ENCODE assay signal across 12 mouse cellular contexts in genomic region chr17:73962628-73963043, GRCm38 (mm10). TPM values are rescaled to one million over a fixed set of nuclear protein-coding genes. Genes with fewer than 3 reads are reported as not detected.
A peak's percentile ranks its signal among the peaks of the same experiment; 100 is the strongest.
DNase-seq lines count a peak whose midpoint lies in the region; ATAC-seq and TF ChIP-seq lines count a peak whose summit lies in the region.
"Had no signal": no experiment of that assay in that cellular context is flagged by ENCODE, and none has a peak within 500 bp of the region (broad histone marks: within the 10 kb centered on the region; RNA-seq: fewer than 3 reads in every experiment).

No protein-coding gene starts in this region.

- no peak for TF ChIP-seq CTCF in forebrain, postnatal 0 days (IDR thresholded peaks at IDR 0.05; ENCODE audit: low read depth)
- TF ChIP-seq CTCF in liver, postnatal 0 days (IDR thresholded peaks at IDR 0.05; ENCODE audit: low read depth): no peak

- TF ChIP-seq EP300 in liver, postnatal 0 days (IDR thresholded peaks at IDR 0.05; ENCODE audit: low read depth): peak; percentile 81

- no peaks in the 10 kb centered on the region for H3K4me1 ChIP-seq in forebrain, postnatal 0 days (ENCODE audit: insufficient read depth)
- H3K4me1 ChIP-seq in forebrain, embryonic 10.5 days: no peaks in the 10 kb centered on the region
- no peaks in the 10 kb centered on the region for H3K4me1 ChIP-seq in liver, postnatal 0 days (ENCODE audit: insufficient read depth)
- no peaks in the 10 kb centered on the region for H3K4me1 ChIP-seq in liver, embryonic 12.5 days
- H3K4me1 ChIP-seq: forebrain, embryonic 13.5 days; midbrain, embryonic 12.5 days had no signal

- WGBS in forebrain, postnatal 0 days: 25% methylated on average over 2 of the region's 2 CpGs
- WGBS in forebrain, embryonic 10.5 days: 76% methylated on average over 2 of the region's 2 CpGs
- WGBS in liver, postnatal 0 days (ENCODE audit: insufficient replicate concordance): 60% methylated on average over 2 of the region's 2 CpGs
- 44% methylated on average over 2 of the region's 2 CpGs for WGBS in liver, embryonic 12.5 days (ENCODE audit: insufficient replicate concordance)

- ATAC-seq in forebrain, postnatal 0 days: no peak; the same call in 1 of the 2 replicates
- ATAC-seq in liver, postnatal 0 days: peak; percentile 36; the same call in 1 of the 2 replicates
- no peak for ATAC-seq in liver, embryonic 12.5 days
- ATAC-seq: forebrain, embryonic 13.5 days; hindbrain, embryonic 16.5 days; Patski had no signal

- DNase-seq in forebrain, postnatal 0 days: peak; percentile 15
- no peak for DNase-seq in forebrain, embryonic 10.5 days (ENCODE audit: extremely low spot score, low spot score)
- DNase-seq in liver, postnatal 0 days: no peak
- peak; percentile 43 to 68 for DNase-seq in kidney, postnatal 25 days
- no peak for DNase-seq in cerebellum, adult 18-20 months
- no peak for DNase-seq in layer of hippocampus, adult 9-10 months (ENCODE audit: low spot score)
- no peak for DNase-seq in layer of hippocampus, adult 18-20 months (ENCODE audit: low spot score in 2 of 2)

- no peaks in the 10 kb centered on the region for H3K36me3 ChIP-seq in forebrain, postnatal 0 days (ENCODE audit: insufficient read depth)
- no peaks in the 10 kb centered on the region for H3K36me3 ChIP-seq in forebrain, embryonic 10.5 days (replicated peaks)
- no peaks in the 10 kb centered on the region for H3K36me3 ChIP-seq in liver, postnatal 0 days (replicated peaks; ENCODE audit: insufficient read depth, low read length)
- H3K36me3 ChIP-seq in liver, embryonic 12.5 days: no peaks in the 10 kb centered on the region
- H3K36me3 ChIP-seq: midbrain, embryonic 12.5 days had no signal

- no peaks in the 10 kb centered on the region for H3K27me3 ChIP-seq in forebrain, postnatal 0 days (ENCODE audit: insufficient read depth, low read length)
- H3K27me3 ChIP-seq in forebrain, embryonic 10.5 days (ENCODE audit: poor library complexity, severe bottlenecking): no peaks in the 10 kb centered on the region
- H3K27me3 ChIP-seq in liver, postnatal 0 days (ENCODE audit: insufficient read depth, low read length): no peaks in the 10 kb centered on the region
- H3K27me3 ChIP-seq in liver, embryonic 12.5 days (replicated peaks): no peaks in the 10 kb centered on the region
- H3K27me3 ChIP-seq: forebrain, embryonic 13.5 days; midbrain, embryonic 12.5 days had no signal

- no peaks in the 10 kb centered on the region for H3K9me3 ChIP-seq in forebrain, postnatal 0 days (ENCODE audit: low read length)
- no peaks in the 10 kb centered on the region for H3K9me3 ChIP-seq in forebrain, embryonic 10.5 days
- H3K9me3 ChIP-seq in liver, postnatal 0 days (ENCODE audit: low read length): no peaks in the 10 kb centered on the region
- H3K9me3 ChIP-seq in liver, embryonic 12.5 days (replicated peaks): no peaks in the 10 kb centered on the region
- H3K9me3 ChIP-seq: forebrain, embryonic 13.5 days; midbrain, embryonic 12.5 days had no signal

- H3K4me3 ChIP-seq in forebrain, postnatal 0 days (ENCODE audit: low read depth, low read length): no peak overlapping the region
- no peak overlapping the region for H3K4me3 ChIP-seq in forebrain, embryonic 10.5 days
- no peak overlapping the region for H3K4me3 ChIP-seq in liver, postnatal 0 days (ENCODE audit: low read depth, low read length)
- no peak overlapping the region for H3K4me3 ChIP-seq in liver, embryonic 12.5 days
- H3K4me3 ChIP-seq: forebrain, embryonic 13.5 days; midbrain, embryonic 12.5 days had no signal

- H3K27ac ChIP-seq in forebrain, postnatal 0 days (ENCODE audit: low read depth, low read length): 0 out of 2 replicates have a peak overlapping the region, but pooled peaks have one; percentile 21
- no peak overlapping the region for H3K27ac ChIP-seq in forebrain, embryonic 10.5 days
- H3K27ac ChIP-seq in liver, postnatal 0 days (ENCODE audit: low read depth): no peak overlapping the region; the same call in 1 of the 2 replicates
- no peak overlapping the region for H3K27ac ChIP-seq in liver, embryonic 12.5 days
- H3K27ac ChIP-seq: forebrain, embryonic 13.5 days; midbrain, embryonic 12.5 days had no signal

- no peak overlapping the region for H3K9ac ChIP-seq in forebrain, postnatal 0 days
- H3K9ac ChIP-seq in liver, postnatal 0 days (replicated peaks): no peak overlapping the region
- H3K9ac ChIP-seq in liver, embryonic 12.5 days: no peak overlapping the region
- H3K9ac ChIP-seq: forebrain, embryonic 13.5 days; midbrain, embryonic 12.5 days had no signal

- H3K4me2 ChIP-seq in forebrain, postnatal 0 days (ENCODE audit: low read depth): no peak overlapping the region
- no peak overlapping the region for H3K4me2 ChIP-seq in liver, postnatal 0 days (ENCODE audit: low read depth, low read length)
- no peak overlapping the region for H3K4me2 ChIP-seq in liver, embryonic 12.5 days
- H3K4me2 ChIP-seq: forebrain, embryonic 13.5 days; midbrain, embryonic 12.5 days had no signal

RNA-seq across cellular contexts. Expression of gene Xdh, which starts 12.6 kb away (rescaled TPM):
- total RNA-seq in forebrain, postnatal 0 days (2014; rRNA removed): 0.24 and 0.62 TPM in 2 replicates
- polyA plus RNA-seq in forebrain, postnatal 0 days (2015; fragmentation: Nextera tagmentation; extraction: Ambion mirVana): 0.13 and 0.26 TPM in 2 replicates
- 0.15 and 0.18 TPM in 2 replicates for polyA plus RNA-seq in forebrain, embryonic 10.5 days (2016; fragmentation: Nextera tagmentation; extraction: Ambion mirVana)
- polyA plus RNA-seq in liver, postnatal 0 days (2015; fragmentation: Nextera tagmentation; extraction: Ambion mirVana): 5.8 and 7.0 TPM in 2 replicates
- polyA plus RNA-seq in liver, embryonic 12.5 days (2016; fragmentation: Nextera tagmentation; extraction: Ambion mirVana): 0.35 and 0.56 TPM in 2 replicates
- 10 to 100 TPM; 21.7 to 26.6 TPM for total RNA-seq in layer of hippocampus, adult 18-20 months (2021)

Comparison
In these comparisons a context has a peak if more than half of its experiments do, and no peak if none do; other contexts are left out.
1. DNase-seq: peak in forebrain, postnatal 0 days (single experiment) and kidney, postnatal 25 days (2 of 2); none in forebrain, embryonic 10.5 days (single experiment), liver, postnatal 0 days (single experiment), cerebellum, adult 18-20 months (0 of 2), layer of hippocampus, adult 9-10 months (single experiment) and layer of hippocampus, adult 18-20 months (0 of 2).